Mouse (Mus musculus): ENCODE measurements around the gene Dyrk1b.

GRCm38 (mm10) chr7:28195414-28196098 is 16.3 kb downstream of the Dyrk1b start:
- TF ChIP-seq CTCF (IDR thresholded peaks at IDR 0.05; ENCODE audit: insufficient read depth, low read depth, low read length) (no peak), POLR2A (IDR thresholded peaks at IDR 0.05; ENCODE audit: insufficient read depth, low read depth, low read length) (no peak)

Data from olfactory bulb, adult 2 months (tissue).